Mouse (Mus musculus) kidney, adult 2 months (tissue): ENCODE measurements around the gene Atp6v0e2.

Source experiments
- CTCF ChIP-seq: fragments of 200-500 bp; conservative IDR thresholded peaks from 2 replicates; pipeline ENCODE4 v1.5.1; 2011; ENCODE audit warnings: low read depth, mild to moderate bottlenecking, control low read depth, low read length, moderate library complexity, mixed read lengths; ENCODE audit not compliant: insufficient read depth, insufficient read length
- POLR2A ChIP-seq: fragments of 200-500 bp; IDR thresholded peaks from one replicate; pipeline ENCODE4 v1.6.1; 2011; ENCODE audit warnings: low read depth, low read length, control low read depth

- no peak for TF ChIP-seq CTCF
- no peak for TF ChIP-seq POLR2A
Observed at GRCm38 (mm10) chr6:48566312-48566711, 28.9 kb downstream of the Atp6v0e2 start.
